Comparison of ENCODE assay signal across 13 mouse cellular contexts in the genomic region with DNA sequence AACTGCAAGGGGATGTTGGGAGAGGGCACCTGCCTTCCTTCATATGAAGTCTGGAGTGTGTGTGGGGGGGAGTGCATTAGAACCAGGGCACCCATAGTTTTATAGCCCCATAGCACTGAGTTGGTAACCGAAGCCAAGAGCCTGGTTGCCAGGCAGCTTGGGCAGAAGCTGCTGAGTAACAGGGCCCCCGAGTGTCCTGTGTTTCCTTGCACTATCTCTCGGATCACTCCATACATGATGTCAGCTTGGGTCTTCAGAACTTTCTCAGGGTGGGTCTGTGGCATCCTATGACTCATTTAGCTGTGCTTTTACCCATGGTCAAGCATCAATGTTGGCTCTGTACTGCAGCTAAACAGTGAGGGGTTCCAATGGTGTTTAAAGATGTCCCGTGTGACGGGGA. TPM values are rescaled to one million over a fixed set of nuclear protein-coding genes. Genes with fewer than 3 reads are reported as not detected.
A peak's percentile ranks its signal among the peaks of the same experiment; 100 is the strongest.
DNase-seq lines count a peak whose midpoint lies in the region; ATAC-seq and TF ChIP-seq lines count a peak whose summit lies in the region.
"Had no signal": no experiment of that assay in that cellular context is flagged by ENCODE, and none has a peak within 500 bp of the region (broad histone marks: within the 10 kb centered on the region; RNA-seq: fewer than 3 reads in every experiment).

No protein-coding gene starts in this region.

- no peaks in the 10 kb centered on the region for H3K27me3 ChIP-seq in heart, embryonic 12.5 days (replicated peaks)
- H3K27me3 ChIP-seq in lung, embryonic 16.5 days (ENCODE audit: control insufficient read depth, insufficient read depth, low read depth, low read length) = no peaks in the 10 kb centered on the region
- no peaks in the 10 kb centered on the region for H3K27me3 ChIP-seq in lung, postnatal 0 days (replicated peaks; ENCODE audit: insufficient read depth, low read length)
- no peaks in the 10 kb centered on the region for H3K27me3 ChIP-seq in intestine, postnatal 0 days (replicated peaks; ENCODE audit: control insufficient read depth, insufficient read depth, low read length)
- H3K27me3 ChIP-seq in stomach, embryonic 16.5 days (ENCODE audit: control insufficient read depth, insufficient read depth, low read length) = no peaks in the 10 kb centered on the region

- 0 out of 2 replicates have a peak overlapping the region, but pooled peaks have one; percentile 97 for H3K9ac ChIP-seq in heart, embryonic 12.5 days
- peak overlapping the region; percentile 44; the same call in 1 of the 2 replicates for H3K9ac ChIP-seq in lung, embryonic 16.5 days (ENCODE audit: low read length)
- no peak overlapping the region for H3K9ac ChIP-seq in lung, postnatal 0 days (replicated peaks; ENCODE audit: low read depth)
- H3K9ac ChIP-seq in intestine, postnatal 0 days (ENCODE audit: low read depth, low read length) = no peak overlapping the region
- H3K9ac ChIP-seq in stomach, embryonic 16.5 days (ENCODE audit: low read length) = peak overlapping the region; percentile 12; the same call in 1 of the 2 replicates

- no peak for ATAC-seq in heart, embryonic 12.5 days (ENCODE audit: insufficient number of reproducible peaks, low FRiP score)
- no peak for ATAC-seq in lung, embryonic 16.5 days (ENCODE audit: low read depth)
- ATAC-seq in lung, postnatal 0 days = no peak
- ATAC-seq in intestine, postnatal 0 days = no peak
- no peak for ATAC-seq in stomach, embryonic 16.5 days (ENCODE audit: insufficient read depth, low FRiP score)
- no peak for ATAC-seq in monocyte, adult 5-6 weeks (replicated peaks; ENCODE audit: insufficient number of reproducible peaks, low FRiP score, low TSS enrichment, poor library complexity, severe bottlenecking)
- ATAC-seq: CD4-positive, CD25-positive, alpha-beta regulatory T cell, adult 4 months; hindbrain, embryonic 16.5 days had no signal

- no peak for TF ChIP-seq EP300 in lung, postnatal 0 days (IDR thresholded peaks at IDR 0.05)

- no peaks in the 10 kb centered on the region for H3K9me3 ChIP-seq in heart, embryonic 12.5 days (replicated peaks)
- H3K9me3 ChIP-seq in lung, embryonic 16.5 days (ENCODE audit: control insufficient read depth, low read length) = no peaks in the 10 kb centered on the region
- no peaks in the 10 kb centered on the region for H3K9me3 ChIP-seq in lung, postnatal 0 days (ENCODE audit: low read length)
- no peaks in the 10 kb centered on the region for H3K9me3 ChIP-seq in intestine, postnatal 0 days (ENCODE audit: control insufficient read depth)
- no peaks in the 10 kb centered on the region for H3K9me3 ChIP-seq in stomach, embryonic 16.5 days (replicated peaks; ENCODE audit: control insufficient read depth, low read length)

- peaks cover 82% of the 10 kb centered on the region for H3K4me1 ChIP-seq in heart, embryonic 12.5 days (replicated peaks)
- peaks cover 59% of the 10 kb centered on the region for H3K4me1 ChIP-seq in lung, embryonic 16.5 days (replicated peaks; ENCODE audit: control insufficient read depth, insufficient read depth, low read length)
- H3K4me1 ChIP-seq in lung, postnatal 0 days (ENCODE audit: insufficient read depth, low read depth, low read length) = peaks cover 53% of the 10 kb centered on the region
- H3K4me1 ChIP-seq in intestine, postnatal 0 days (replicated peaks; ENCODE audit: control insufficient read depth, insufficient read depth, low read length) = peaks cover 23% of the 10 kb centered on the region
- H3K4me1 ChIP-seq in stomach, embryonic 16.5 days (ENCODE audit: control insufficient read depth, insufficient read depth, low read length) = peaks cover 58% of the 10 kb centered on the region

- peak overlapping the region; percentile 96 for H3K27ac ChIP-seq in heart, embryonic 12.5 days (ENCODE audit: poor library complexity, severe bottlenecking)
- H3K27ac ChIP-seq in lung, embryonic 16.5 days (ENCODE audit: low read length) = no peak overlapping the region
- no peak overlapping the region for H3K27ac ChIP-seq in lung, postnatal 0 days (ENCODE audit: low read length)
- H3K27ac ChIP-seq in intestine, postnatal 0 days (ENCODE audit: low read depth, low read length) = no peak overlapping the region
- peak overlapping the region; percentile 84 for H3K27ac ChIP-seq in stomach, embryonic 16.5 days (ENCODE audit: low read length)

- DNase-seq in heart, postnatal 25 days (ENCODE audit: low spot score) = no peak
- no peak for DNase-seq in lung, postnatal 0 days (ENCODE audit: low spot score)
- DNase-seq in ovary, adult 18-20 months (ENCODE audit: low spot score) = no peak
- DNase-seq: cerebellum, postnatal 25 days; lung, adult 18-20 months; retina, postnatal 1 day had no signal

- peak overlapping the region; percentile 95 for H3K4me2 ChIP-seq in heart, embryonic 12.5 days
- H3K4me2 ChIP-seq in lung, embryonic 16.5 days (ENCODE audit: low read depth, low read length) = no peak overlapping the region
- no peak overlapping the region for H3K4me2 ChIP-seq in lung, postnatal 0 days (replicated peaks; ENCODE audit: low read depth, low read length)
- peak overlapping the region; percentile 44; the same call in 1 of the 2 replicates for H3K4me2 ChIP-seq in intestine, postnatal 0 days (replicated peaks; ENCODE audit: low read depth)
- H3K4me2 ChIP-seq in stomach, embryonic 16.5 days (ENCODE audit: low read depth, low read length) = peak overlapping the region; percentile 31; the same call in 1 of the 2 replicates

- peaks cover 42% of the 10 kb centered on the region for H3K36me3 ChIP-seq in heart, embryonic 12.5 days
- H3K36me3 ChIP-seq in lung, embryonic 16.5 days (ENCODE audit: control insufficient read depth, insufficient read depth, low read length) = peaks cover 8% of the 10 kb centered on the region
- H3K36me3 ChIP-seq in lung, postnatal 0 days (ENCODE audit: insufficient read depth, low read length) = 0 out of 2 replicates have a peak, but pooled peaks cover 1% of the 10 kb centered on the region
- no peaks in the 10 kb centered on the region; the same call in none of the 2 replicates for H3K36me3 ChIP-seq in intestine, postnatal 0 days (ENCODE audit: control insufficient read depth, insufficient read depth)
- H3K36me3 ChIP-seq in stomach, embryonic 16.5 days (ENCODE audit: control insufficient read depth, insufficient read depth, low read length) = peaks cover 3% of the 10 kb centered on the region; the same call in 1 of the 2 replicates

- intact Hi-C loops in heart, postnatal 25 days (cut with DNase I) = no loop called here

- peak overlapping the region; percentile 5 for H3K4me3 ChIP-seq in heart, embryonic 12.5 days
- H3K4me3 ChIP-seq in lung, embryonic 16.5 days (ENCODE audit: low read length) = no peak overlapping the region
- no peak overlapping the region for H3K4me3 ChIP-seq in lung, postnatal 0 days (ENCODE audit: low read depth, low read length)
- H3K4me3 ChIP-seq in intestine, postnatal 0 days (ENCODE audit: low read depth, low read length) = no peak overlapping the region
- H3K4me3 ChIP-seq in stomach, embryonic 16.5 days (replicated peaks; ENCODE audit: low read length) = no peak overlapping the region

- TF ChIP-seq CTCF in lung, postnatal 0 days (IDR thresholded peaks at IDR 0.05) = no peak
- TF ChIP-seq CTCF in intestine, postnatal 0 days (IDR thresholded peaks at IDR 0.05; ENCODE audit: low read depth) = no peak

- WGBS in heart, embryonic 12.5 days = 57% methylated on average over 5 of the region's 5 CpGs
- 76% methylated on average over 5 of the region's 5 CpGs for WGBS in lung, embryonic 16.5 days
- 70% methylated on average over 5 of the region's 5 CpGs for WGBS in lung, postnatal 0 days
- WGBS in intestine, postnatal 0 days = 47% methylated on average over 5 of the region's 5 CpGs
- WGBS in stomach, embryonic 16.5 days = 88% methylated on average over 5 of the region's 5 CpGs

RNA-seq across cellular contexts. Expression of a gene that starts 4.5 kb away (rescaled TPM):
- polyA plus RNA-seq in heart, embryonic 12.5 days (2016; fragmentation: Nextera tagmentation; extraction: Ambion mirVana) = 701 and 712 TPM in 2 replicates
- total RNA-seq in heart, postnatal 25 days (2021) = 100 to 1,000 TPM; 424 to 455 TPM
- polyA plus RNA-seq in lung, embryonic 16.5 days (2015; fragmentation: Nextera tagmentation; extraction: Ambion mirVana) = 765 and 788 TPM in 2 replicates
- polyA plus RNA-seq in lung, postnatal 0 days (2015; fragmentation: Nextera tagmentation; extraction: Ambion mirVana) = 724 and 747 TPM in 2 replicates
- 212 and 216 TPM in 2 replicates for polyA plus RNA-seq in intestine, postnatal 0 days (2015; fragmentation: Nextera tagmentation; extraction: Ambion mirVana)
- polyA plus RNA-seq in stomach, embryonic 16.5 days (2015; fragmentation: Nextera tagmentation; extraction: Ambion mirVana) = 638 and 686 TPM in 2 replicates
- 75.1 to 86.6 TPM (median 75.4 TPM) in 3 replicates for total RNA-seq in monocyte, adult 5-6 weeks (2017)

RNA-seq across cellular contexts. Expression of a gene that starts 12.0 kb away (rescaled TPM):
- 57.1 and 61.7 TPM in 2 replicates for polyA plus RNA-seq in heart, embryonic 12.5 days (2016; fragmentation: Nextera tagmentation; extraction: Ambion mirVana)
- 10 to 100 TPM; 13.8 to 19.6 TPM for total RNA-seq in heart, postnatal 25 days (2021)
- polyA plus RNA-seq in lung, embryonic 16.5 days (2015; fragmentation: Nextera tagmentation; extraction: Ambion mirVana) = 98.9 and 100 TPM in 2 replicates
- 52.3 and 54.5 TPM in 2 replicates for polyA plus RNA-seq in lung, postnatal 0 days (2015; fragmentation: Nextera tagmentation; extraction: Ambion mirVana)
- polyA plus RNA-seq in intestine, postnatal 0 days (2015; fragmentation: Nextera tagmentation; extraction: Ambion mirVana) = 32.8 and 34.0 TPM in 2 replicates
- polyA plus RNA-seq in stomach, embryonic 16.5 days (2015; fragmentation: Nextera tagmentation; extraction: Ambion mirVana) = 75.8 and 84.7 TPM in 2 replicates
- 5.2 to 10.4 TPM (median 8.2 TPM) in 3 replicates for total RNA-seq in monocyte, adult 5-6 weeks (2017)

RNA-seq across cellular contexts. Expression of a gene that starts 37.4 kb away (rescaled TPM):
- 3.8 and 4.3 TPM in 2 replicates for polyA plus RNA-seq in heart, embryonic 12.5 days (2016; fragmentation: Nextera tagmentation; extraction: Ambion mirVana)
- not detected for total RNA-seq in heart, postnatal 25 days (2021)
- 3.9 and 4.8 TPM in 2 replicates for polyA plus RNA-seq in lung, embryonic 16.5 days (2015; fragmentation: Nextera tagmentation; extraction: Ambion mirVana)
- 0.65 and 0.72 TPM in 2 replicates for polyA plus RNA-seq in lung, postnatal 0 days (2015; fragmentation: Nextera tagmentation; extraction: Ambion mirVana)
- polyA plus RNA-seq in intestine, postnatal 0 days (2015; fragmentation: Nextera tagmentation; extraction: Ambion mirVana) = 0.97 and 1.3 TPM in 2 replicates
- 18.3 and 18.5 TPM in 2 replicates for polyA plus RNA-seq in stomach, embryonic 16.5 days (2015; fragmentation: Nextera tagmentation; extraction: Ambion mirVana)
- 0.11 TPM in 1 of 3 replicates, not detected in the others for total RNA-seq in monocyte, adult 5-6 weeks (2017)
- polyA plus RNA-seq: CD4-positive, CD25-positive, alpha-beta regulatory T cell, adult 4 months had no signal

RNA-seq across cellular contexts. Expression of a gene that starts 49.1 kb away (rescaled TPM):
- 12.9 and 15.8 TPM in 2 replicates for polyA plus RNA-seq in heart, embryonic 12.5 days (2016; fragmentation: Nextera tagmentation; extraction: Ambion mirVana)
- total RNA-seq in heart, postnatal 25 days (2021) = 10 to 100 TPM; 37.4 to 37.7 TPM
- 7.1 and 9.6 TPM in 2 replicates for polyA plus RNA-seq in lung, embryonic 16.5 days (2015; fragmentation: Nextera tagmentation; extraction: Ambion mirVana)
- 11.8 and 13.0 TPM in 2 replicates for polyA plus RNA-seq in lung, postnatal 0 days (2015; fragmentation: Nextera tagmentation; extraction: Ambion mirVana)
- 10.5 and 13.8 TPM in 2 replicates for polyA plus RNA-seq in intestine, postnatal 0 days (2015; fragmentation: Nextera tagmentation; extraction: Ambion mirVana)
- 10.0 and 10.1 TPM in 2 replicates for polyA plus RNA-seq in stomach, embryonic 16.5 days (2015; fragmentation: Nextera tagmentation; extraction: Ambion mirVana)
- not detected in 3 replicates for total RNA-seq in monocyte, adult 5-6 weeks (2017)
- polyA plus RNA-seq: CD4-positive, CD25-positive, alpha-beta regulatory T cell, adult 4 months had no signal

RNA-seq across cellular contexts. Expression of a gene that starts 52.2 kb away (rescaled TPM):
- polyA plus RNA-seq in heart, embryonic 12.5 days (2016; fragmentation: Nextera tagmentation; extraction: Ambion mirVana) = 7.0 and 7.7 TPM in 2 replicates
- total RNA-seq in heart, postnatal 25 days (2021) = 1 to 10 TPM in 1 of 2 experiments, under 1 TPM in 1; 0.34 to 1.5 TPM
- 2.6 and 3.3 TPM in 2 replicates for polyA plus RNA-seq in lung, embryonic 16.5 days (2015; fragmentation: Nextera tagmentation; extraction: Ambion mirVana)
- polyA plus RNA-seq in lung, postnatal 0 days (2015; fragmentation: Nextera tagmentation; extraction: Ambion mirVana) = 6.1 and 7.8 TPM in 2 replicates
- polyA plus RNA-seq in intestine, postnatal 0 days (2015; fragmentation: Nextera tagmentation; extraction: Ambion mirVana) = 0.74 and 0.77 TPM in 2 replicates
- polyA plus RNA-seq in stomach, embryonic 16.5 days (2015; fragmentation: Nextera tagmentation; extraction: Ambion mirVana) = 4.1 and 6.0 TPM in 2 replicates
- total RNA-seq in monocyte, adult 5-6 weeks (2017) = 47.6 to 98.9 TPM (median 75.2 TPM) in 3 replicates

Comparison
In these comparisons a context has a peak if more than half of its experiments do, and no peak if none do; other contexts are left out.
1. H3K9ac ChIP-seq: peak in heart, embryonic 12.5 days (single experiment), lung, embryonic 16.5 days (single experiment) and stomach, embryonic 16.5 days (single experiment); none in lung, postnatal 0 days (single experiment) and intestine, postnatal 0 days (single experiment).
2. H3K27ac ChIP-seq: peak in heart, embryonic 12.5 days (single experiment) and stomach, embryonic 16.5 days (single experiment); none in lung, embryonic 16.5 days (single experiment), lung, postnatal 0 days (single experiment) and intestine, postnatal 0 days (single experiment).
3. H3K4me2 ChIP-seq: peak in heart, embryonic 12.5 days (single experiment), intestine, postnatal 0 days (single experiment) and stomach, embryonic 16.5 days (single experiment); none in lung, embryonic 16.5 days (single experiment) and lung, postnatal 0 days (single experiment).